In genomic region chr5:115089592-115090268, GRCm38 (mm10) we compare ENCODE assay signal across 24 mouse cellular contexts. TPM values are rescaled to one million over a fixed set of nuclear protein-coding genes. Genes with fewer than 3 reads are reported as not detected.
DNase-seq lines count a peak whose midpoint lies in the region; ATAC-seq and TF ChIP-seq lines count a peak whose summit lies in the region.
"Had no signal": no experiment of that assay in that cellular context is flagged by ENCODE, and none has a peak within 500 bp of the region (broad histone marks: within the 10 kb centered on the region; RNA-seq: fewer than 3 reads in every experiment).

No protein-coding gene starts in this region.

- no peaks in the 10 kb centered on the region for H3K9me3 ChIP-seq in heart, postnatal 0 days (replicated peaks; ENCODE audit: control insufficient read depth, low read length)
- no peaks in the 10 kb centered on the region for H3K9me3 ChIP-seq in liver, postnatal 0 days (ENCODE audit: low read length)
- H3K9me3 ChIP-seq in stomach, postnatal 0 days (ENCODE audit: control insufficient read depth, low read length) = no peaks in the 10 kb centered on the region
- H3K9me3 ChIP-seq: hindbrain, embryonic 13.5 days; liver, embryonic 15.5 days; midbrain, embryonic 12.5 days; neural tube, embryonic 15.5 days had no signal

- 93% methylated on average over 5 of the region's 5 CpGs for WGBS in heart, postnatal 0 days
- 97% methylated on average over 5 of the region's 5 CpGs for WGBS in liver, postnatal 0 days (ENCODE audit: insufficient replicate concordance)
- 95% methylated on average over 5 of the region's 5 CpGs for WGBS in stomach, postnatal 0 days

- H3K9ac ChIP-seq in heart, postnatal 0 days (replicated peaks; ENCODE audit: low read depth, low read length) = no peak overlapping the region
- H3K9ac ChIP-seq in liver, postnatal 0 days (replicated peaks) = no peak overlapping the region
- H3K9ac ChIP-seq in stomach, postnatal 0 days (ENCODE audit: low read length) = no peak overlapping the region
- H3K9ac ChIP-seq: hindbrain, embryonic 13.5 days; liver, embryonic 15.5 days; midbrain, embryonic 12.5 days; neural tube, embryonic 15.5 days had no signal

- H3K4me2 ChIP-seq in heart, postnatal 0 days (ENCODE audit: low read depth, low read length) = no peak overlapping the region
- no peak overlapping the region for H3K4me2 ChIP-seq in liver, postnatal 0 days (ENCODE audit: low read depth, low read length)
- no peak overlapping the region for H3K4me2 ChIP-seq in stomach, postnatal 0 days (replicated peaks; ENCODE audit: low read depth)
- H3K4me2 ChIP-seq: hindbrain, embryonic 13.5 days; liver, embryonic 15.5 days; midbrain, embryonic 12.5 days; neural tube, embryonic 15.5 days had no signal

- H3K27me3 ChIP-seq in heart, postnatal 0 days (ENCODE audit: control insufficient read depth, insufficient read depth, low read length) = no peaks in the 10 kb centered on the region
- H3K27me3 ChIP-seq in liver, postnatal 0 days (ENCODE audit: insufficient read depth, low read length) = no peaks in the 10 kb centered on the region
- H3K27me3 ChIP-seq in stomach, postnatal 0 days (ENCODE audit: control insufficient read depth, insufficient read depth, low read length) = no peaks in the 10 kb centered on the region
- H3K27me3 ChIP-seq: hindbrain, embryonic 13.5 days; liver, embryonic 15.5 days; midbrain, embryonic 12.5 days; neural tube, embryonic 15.5 days had no signal

- ATAC-seq in heart, postnatal 0 days (ENCODE audit: insufficient read depth, low read depth) = no peak
- ATAC-seq in liver, postnatal 0 days = no peak
- no peak for ATAC-seq in stomach, postnatal 0 days (ENCODE audit: low FRiP score, low TSS enrichment)
- ATAC-seq: forebrain, embryonic 16.5 days had no signal

- no peak overlapping the region for H3K4me3 ChIP-seq in heart, postnatal 0 days (ENCODE audit: low read depth, low read length)
- H3K4me3 ChIP-seq in liver, postnatal 0 days (ENCODE audit: low read depth, low read length) = no peak overlapping the region
- no peak overlapping the region for H3K4me3 ChIP-seq in bone marrow macrophage, adult 2 months (ENCODE audit: insufficient read depth, low read length)
- H3K4me3 ChIP-seq in stomach, postnatal 0 days (ENCODE audit: low read depth, low read length) = no peak overlapping the region
- H3K4me3 ChIP-seq: erythroblast, embryonic 14.5 days; hindbrain, embryonic 13.5 days; liver, embryonic 15.5 days; midbrain, embryonic 12.5 days; myocyte; neural tube, embryonic 15.5 days had no signal

- no peak for DNase-seq in heart, postnatal 0 days (ENCODE audit: low spot score)
- DNase-seq in heart, adult 8-10 months (ENCODE audit: low spot score) = no peak
- no peak for DNase-seq in liver, postnatal 0 days
- DNase-seq in liver = no peak
- DNase-seq in stomach, postnatal 0 days (ENCODE audit: low spot score) = no peak
- DNase-seq in layer of hippocampus, adult 9-11 months = no peak
- DNase-seq: B cell, adult 2 months; cerebellum, adult 18-20 months; gastrocnemius, postnatal 10 days; heart, adult 18-20 months; heart, postnatal 10 days; kidney, adult 11 months; kidney, postnatal 36 days; layer of hippocampus, postnatal 36 days; left cerebral cortex, postnatal 4 days; lung, postnatal 4 days had no signal

- peaks cover 83% of the 10 kb centered on the region for H3K36me3 ChIP-seq in heart, postnatal 0 days (replicated peaks; ENCODE audit: control insufficient read depth, insufficient read depth, low read length)
- H3K36me3 ChIP-seq in liver, postnatal 0 days (replicated peaks; ENCODE audit: insufficient read depth, low read length) = peaks cover 66% of the 10 kb centered on the region
- peaks cover 19% of the 10 kb centered on the region for H3K36me3 ChIP-seq in stomach, postnatal 0 days (ENCODE audit: control insufficient read depth, insufficient read depth, low read length)

- no peak for TF ChIP-seq EP300 in heart, postnatal 0 days (IDR thresholded peaks at IDR 0.05; ENCODE audit: low read depth)
- TF ChIP-seq EP300 in liver, postnatal 0 days (IDR thresholded peaks at IDR 0.05; ENCODE audit: low read depth) = no peak
- no peak for TF ChIP-seq EP300 in stomach, postnatal 0 days (optimal IDR thresholded peaks at IDR 0.05)

- H3K4me1 ChIP-seq in heart, postnatal 0 days (ENCODE audit: control insufficient read depth, insufficient read depth) = 0 out of 2 replicates have a peak, but pooled peaks cover 7% of the 10 kb centered on the region
- H3K4me1 ChIP-seq in liver, postnatal 0 days (ENCODE audit: insufficient read depth) = no peaks in the 10 kb centered on the region
- H3K4me1 ChIP-seq in bone marrow macrophage, adult 2 months (ENCODE audit: control insufficient read depth, insufficient read depth, low read length) = peaks cover 3% of the 10 kb centered on the region; the same call in 1 of the 2 replicates
- H3K4me1 ChIP-seq in stomach, postnatal 0 days (replicated peaks; ENCODE audit: control insufficient read depth, insufficient read depth) = no peaks in the 10 kb centered on the region
- H3K4me1 ChIP-seq: hindbrain, embryonic 13.5 days; midbrain, embryonic 12.5 days; neural tube, embryonic 15.5 days had no signal

- H3K27ac ChIP-seq in heart, postnatal 0 days (ENCODE audit: low read depth) = no peak overlapping the region
- H3K27ac ChIP-seq in liver, postnatal 0 days (ENCODE audit: low read depth) = no peak overlapping the region
- H3K27ac ChIP-seq in bone marrow macrophage, adult 2 months (ENCODE audit: insufficient read depth, low read depth, low read length) = no peak overlapping the region
- H3K27ac ChIP-seq in stomach, postnatal 0 days (replicated peaks) = no peak overlapping the region
- H3K27ac ChIP-seq: hindbrain, embryonic 13.5 days; liver, embryonic 15.5 days; midbrain, embryonic 12.5 days; neural tube, embryonic 15.5 days had no signal

- peak; percentile 20 for TF ChIP-seq CTCF in heart, postnatal 0 days (IDR thresholded peaks at IDR 0.05; ENCODE audit: low read depth)
- peak; percentile 20; the same call in 1 of the 2 replicates for TF ChIP-seq CTCF in liver, postnatal 0 days (IDR thresholded peaks at IDR 0.05; ENCODE audit: low read depth)
- peak; percentile 38 for TF ChIP-seq CTCF in bone marrow macrophage, adult 2 months (IDR thresholded peaks at IDR 0.05; ENCODE audit: low read depth, low read length)
- peak; percentile 47 for TF ChIP-seq CTCF in stomach, postnatal 0 days (IDR thresholded peaks at IDR 0.05; ENCODE audit: low read depth)

- no peak for TF ChIP-seq POLR2A in bone marrow macrophage, adult 2 months (IDR thresholded peaks at IDR 0.05; ENCODE audit: borderline replicate concordance, low read depth, low read length)

RNA-seq across cellular contexts. Expression of gene Gm10401, which starts 8.4 kb away (rescaled TPM):
- total RNA-seq in heart, postnatal 0 days (2014; rRNA removed; ENCODE audit: low replicate concordance) = not detected in 2 replicates
- polyA plus RNA-seq in heart, postnatal 0 days (2015; fragmentation: Nextera tagmentation; extraction: Ambion mirVana) = 13.3 and 14.4 TPM in 2 replicates
- not detected for total RNA-seq in heart, adult 8-10 months (2022)
- 6.0 and 6.6 TPM in 2 replicates for polyA plus RNA-seq in liver, postnatal 0 days (2015; fragmentation: Nextera tagmentation; extraction: Ambion mirVana)
- polyA plus RNA-seq in bone marrow macrophage, adult 2 months (2012; ENCODE audit: insufficient read depth, insufficient read length, missing spikeins) = not detected in 2 replicates
- 17.9 and 22.2 TPM in 2 replicates for polyA plus RNA-seq in stomach, postnatal 0 days (2015; fragmentation: Nextera tagmentation; extraction: Ambion mirVana)
- total RNA-seq: gastrocnemius, postnatal 10 days; heart, adult 18-20 months; heart, postnatal 10 days; layer of hippocampus, postnatal 36 days; left cerebral cortex, postnatal 4 days had no signal
- polyA plus RNA-seq: erythroblast, embryonic 14.5 days had no signal

RNA-seq across cellular contexts. Expression of gene Acads, which starts 29.4 kb away (rescaled TPM):
- 266 and 288 TPM in 2 replicates for total RNA-seq in heart, postnatal 0 days (2014; rRNA removed; ENCODE audit: low replicate concordance)
- polyA plus RNA-seq in heart, postnatal 0 days (2015; fragmentation: Nextera tagmentation; extraction: Ambion mirVana) = 208 and 211 TPM in 2 replicates
- total RNA-seq in heart, adult 8-10 months (2022) = 100 to 1,000 TPM; 225 to 279 (median 244) TPM
- polyA plus RNA-seq in liver, postnatal 0 days (2015; fragmentation: Nextera tagmentation; extraction: Ambion mirVana) = 87.9 and 93.4 TPM in 2 replicates
- 22.3 and 22.7 TPM in 2 replicates for polyA plus RNA-seq in bone marrow macrophage, adult 2 months (2012; ENCODE audit: insufficient read depth, insufficient read length, missing spikeins)
- 70.6 and 73.8 TPM in 2 replicates for polyA plus RNA-seq in stomach, postnatal 0 days (2015; fragmentation: Nextera tagmentation; extraction: Ambion mirVana)

RNA-seq across cellular contexts. Expression of gene Unc119b, which starts 45.0 kb away (rescaled TPM):
- total RNA-seq in heart, postnatal 0 days (2014; rRNA removed; ENCODE audit: low replicate concordance) = 17.0 and 25.9 TPM in 2 replicates
- polyA plus RNA-seq in heart, postnatal 0 days (2015; fragmentation: Nextera tagmentation; extraction: Ambion mirVana) = 10.6 and 11.7 TPM in 2 replicates
- total RNA-seq in heart, adult 8-10 months (2022) = 10 to 100 TPM; 11.8 to 18.5 (median 14.5) TPM
- polyA plus RNA-seq in liver, postnatal 0 days (2015; fragmentation: Nextera tagmentation; extraction: Ambion mirVana) = 6.9 and 8.0 TPM in 2 replicates
- polyA plus RNA-seq in bone marrow macrophage, adult 2 months (2012; ENCODE audit: insufficient read depth, insufficient read length, missing spikeins) = 5.2 and 6.1 TPM in 2 replicates
- polyA plus RNA-seq in stomach, postnatal 0 days (2015; fragmentation: Nextera tagmentation; extraction: Ambion mirVana) = 12.7 and 12.9 TPM in 2 replicates
